Comparison of ENCODE assay signal across 9 mouse cellular contexts in the genomic region with DNA sequence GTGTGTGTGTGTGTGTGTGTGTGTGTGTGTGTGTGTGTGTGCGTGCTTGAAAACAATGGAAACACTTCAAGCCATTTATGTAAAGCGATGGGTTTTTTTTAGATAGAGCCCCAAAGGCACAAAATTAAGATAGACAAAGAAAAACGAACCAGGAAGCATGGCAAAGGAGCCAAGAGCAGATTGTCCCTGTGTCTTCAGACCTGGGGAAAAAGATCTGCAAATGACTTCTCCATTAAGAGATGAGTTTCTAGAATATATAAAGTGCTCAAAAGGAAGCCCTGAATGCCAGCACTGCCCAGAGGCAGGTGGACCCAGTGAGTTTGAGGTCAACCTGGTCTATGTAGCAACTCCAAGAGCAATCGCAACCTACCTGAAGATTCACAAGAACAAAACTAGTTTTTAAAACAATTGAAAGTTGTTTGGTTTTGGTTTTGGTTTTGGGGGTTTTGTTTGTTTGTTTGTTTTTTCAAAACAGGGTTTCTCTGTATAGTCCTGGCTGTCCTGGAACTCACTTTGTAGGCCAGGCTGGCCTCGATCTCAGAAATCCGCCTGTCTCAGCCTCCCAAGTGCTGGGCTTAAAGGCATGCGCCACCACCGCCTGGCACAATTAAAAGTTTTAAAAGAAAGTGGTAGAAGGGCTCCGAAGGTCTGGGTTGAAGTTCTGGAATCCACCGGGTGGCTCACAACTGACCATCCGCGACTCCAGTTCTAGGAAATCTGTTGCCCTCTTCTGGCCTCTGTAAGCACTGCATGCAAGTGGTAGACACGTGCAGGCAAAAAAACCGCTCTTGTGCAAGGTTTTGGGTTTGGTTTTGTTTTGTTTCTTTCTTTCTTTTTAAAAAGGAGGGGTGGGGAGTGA. TPM values are rescaled to one million over a fixed set of nuclear protein-coding genes. Genes with fewer than 3 reads are reported as not detected.
DNase-seq lines count a peak whose midpoint lies in the region; ATAC-seq and TF ChIP-seq lines count a peak whose summit lies in the region.
"Had no signal": no experiment of that assay in that cellular context is flagged by ENCODE, and none has a peak within 500 bp of the region (broad histone marks: within the 10 kb centered on the region; RNA-seq: fewer than 3 reads in every experiment).

No protein-coding gene starts in this region.

- no peaks in the 10 kb centered on the region for H3K36me3 ChIP-seq in embryonic facial prominence, embryonic 14.5 days (ENCODE audit: control insufficient read depth, insufficient read depth, low read length)
- H3K36me3 ChIP-seq in lung, postnatal 0 days (ENCODE audit: insufficient read depth, low read length), result 0 out of 2 replicates have a peak, but pooled peaks cover 4% of the 10 kb centered on the region

- no peaks in the 10 kb centered on the region for H3K27me3 ChIP-seq in embryonic facial prominence, embryonic 14.5 days (replicated peaks; ENCODE audit: control insufficient read depth, insufficient read depth, low read length)
- H3K27me3 ChIP-seq in lung, postnatal 0 days (replicated peaks; ENCODE audit: insufficient read depth, low read length), result no peaks in the 10 kb centered on the region

- TF ChIP-seq EP300 in lung, postnatal 0 days (IDR thresholded peaks at IDR 0.05), result no peak

- no peak overlapping the region for H3K9ac ChIP-seq in embryonic facial prominence, embryonic 14.5 days (ENCODE audit: low read depth, low read length)
- H3K9ac ChIP-seq in lung, postnatal 0 days (replicated peaks; ENCODE audit: low read depth), result no peak overlapping the region

- H3K9me3 ChIP-seq in embryonic facial prominence, embryonic 14.5 days (ENCODE audit: control insufficient read depth, low read length), result no peaks in the 10 kb centered on the region
- no peaks in the 10 kb centered on the region for H3K9me3 ChIP-seq in lung, postnatal 0 days (ENCODE audit: low read length)
- H3K9me3 ChIP-seq: megakaryocyte, embryonic 14.5 days had no signal

- H3K4me3 ChIP-seq in embryonic facial prominence, embryonic 14.5 days (ENCODE audit: low read depth, low read length), result no peak overlapping the region
- no peak overlapping the region for H3K4me3 ChIP-seq in lung, postnatal 0 days (ENCODE audit: low read depth, low read length)
- H3K4me3 ChIP-seq: megakaryocyte, embryonic 14.5 days had no signal

- ATAC-seq in embryonic facial prominence, embryonic 14.5 days (ENCODE audit: low read depth), result no peak
- 0 out of 2 replicates have a peak, but pooled peaks have one; percentile 17 for ATAC-seq in lung, postnatal 0 days
- ATAC-seq in activated CD4-positive, CD25-positive, alpha-beta regulatory T cell, adult 4 months, result no peak

- WGBS in embryonic facial prominence, embryonic 14.5 days, result 72% methylated on average over 14 of the region's 14 CpGs
- WGBS in lung, postnatal 0 days, result 70% methylated on average over 14 of the region's 14 CpGs

- TF ChIP-seq CTCF in lung, postnatal 0 days (IDR thresholded peaks at IDR 0.05), result peak; percentile 72

- no peak overlapping the region for H3K4me2 ChIP-seq in embryonic facial prominence, embryonic 14.5 days (ENCODE audit: low read depth, low read length)
- H3K4me2 ChIP-seq in lung, postnatal 0 days (replicated peaks; ENCODE audit: low read depth, low read length), result no peak overlapping the region

- DNase-seq in adrenal gland, adult (ENCODE audit: inconsistent age in 2 of 2, low spot score in 1 of 2), result peak; percentile 36 to 73
- DNase-seq in adrenal gland, adult 8-10 months, result no peak
- DNase-seq in layer of hippocampus, postnatal 14 days (ENCODE audit: low spot score in 2 of 2), result peak; percentile 17 to 40
- DNase-seq in layer of hippocampus, adult 8-10 months (ENCODE audit: low spot score in 2 of 2), result no peak
- peak; percentile 86 for DNase-seq in R1 (ENCODE audit: low read depth, low spot score)
- peak; percentile 8 for DNase-seq in embryonic facial prominence, embryonic 14.5 days (ENCODE audit: low spot score)
- DNase-seq in lung, postnatal 0 days (ENCODE audit: low spot score), result peak; percentile 68

- no peaks in the 10 kb centered on the region for H3K4me1 ChIP-seq in embryonic facial prominence, embryonic 14.5 days (ENCODE audit: control insufficient read depth, insufficient read depth, low read length)
- H3K4me1 ChIP-seq in lung, postnatal 0 days (ENCODE audit: insufficient read depth, low read depth, low read length), result no peaks in the 10 kb centered on the region

- no peak overlapping the region for H3K27ac ChIP-seq in embryonic facial prominence, embryonic 14.5 days (replicated peaks; ENCODE audit: low read depth, low read length)
- no peak overlapping the region for H3K27ac ChIP-seq in lung, postnatal 0 days (ENCODE audit: low read length)

RNA-seq across cellular contexts. Expression of a gene that starts 28.3 kb away (rescaled TPM):
- 10 to 100 TPM; 51.0 to 82.1 (median 68.5) TPM for total RNA-seq in adrenal gland, adult 8-10 months (2022)
- total RNA-seq in layer of hippocampus, postnatal 14 days (2021), result 10 to 100 TPM; 59.1 to 62.8 TPM
- 10 to 100 TPM; 54.5 to 67.0 (median 58.7) TPM for total RNA-seq in layer of hippocampus, adult 8-10 months (2022)
- 33.8 and 34.1 TPM in 2 replicates for polyA plus RNA-seq in embryonic facial prominence, embryonic 14.5 days (2014; fragmentation: Nextera tagmentation; extraction: Ambion mirVana)
- polyA plus RNA-seq in lung, postnatal 0 days (2015; fragmentation: Nextera tagmentation; extraction: Ambion mirVana), result 22.7 and 28.9 TPM in 2 replicates
- polyA plus RNA-seq in activated CD4-positive, CD25-positive, alpha-beta regulatory T cell, adult 4 months (2017; shearing (Covaris generic)), result 10 to 100 TPM; 44.4 to 62.8 TPM

RNA-seq across cellular contexts. Expression of a gene that starts 52.9 kb away (rescaled TPM):
- 10 to 100 TPM; 19.9 to 44.3 (median 31.5) TPM for total RNA-seq in adrenal gland, adult 8-10 months (2022)
- total RNA-seq in layer of hippocampus, postnatal 14 days (2021), result 1 to 10 TPM; 7.7 to 7.8 TPM
- total RNA-seq in layer of hippocampus, adult 8-10 months (2022), result 10 to 100 TPM in 2 of 4 experiments, 1 to 10 TPM in 2; 9.1 to 11.4 (median 9.7) TPM
- 37.6 and 43.6 TPM in 2 replicates for polyA plus RNA-seq in embryonic facial prominence, embryonic 14.5 days (2014; fragmentation: Nextera tagmentation; extraction: Ambion mirVana)
- 215 and 250 TPM in 2 replicates for polyA plus RNA-seq in lung, postnatal 0 days (2015; fragmentation: Nextera tagmentation; extraction: Ambion mirVana)
- 10 to 100 TPM; 19.3 to 23.3 TPM for polyA plus RNA-seq in activated CD4-positive, CD25-positive, alpha-beta regulatory T cell, adult 4 months (2017; shearing (Covaris generic))

Comparison
In these comparisons a context has a peak if more than half of its experiments do, and no peak if none do; other contexts are left out.
1. DNase-seq: peak in adrenal gland, adult (2 of 2), layer of hippocampus, postnatal 14 days (2 of 2), R1 (single experiment), embryonic facial prominence, embryonic 14.5 days (single experiment) and lung, postnatal 0 days (single experiment); none in adrenal gland, adult 8-10 months (single experiment) and layer of hippocampus, adult 8-10 months (0 of 2).